Mouse (Mus musculus) embryonic facial prominence, embryonic 12.5 days (tissue): ENCODE measurements around the gene Usp21. TPM values are rescaled to one million over a fixed set of nuclear protein-coding genes. Genes with fewer than 3 reads are reported as not detected.

Experiments
- ATAC-seq: fragments of 200-750 bp; cut with Nextera tagmentation; 2 replicates; pipeline ENCODE4 v1.8.0; 2017; ENCODE audit not compliant: insufficient number of reproducible peaks, insufficient read depth, low FRiP score, low TSS enrichment
- H3K27ac ChIP-seq: fragments of 300-500 bp; sonication (generic); 2 replicates; pipeline ENCODE4 v1.5.1; 2016; ENCODE audit warnings: mild to moderate bottlenecking
- H3K27me3 ChIP-seq: fragments of 300-500 bp; sonication (generic); 2 replicates; pipeline ENCODE4 v1.6.1; 2016; ENCODE audit warnings: mild to moderate bottlenecking, moderate library complexity
- H3K36me3 ChIP-seq: fragments of 300-500 bp; sonication (generic); 2 replicates; pipeline ENCODE4 v1.6.1; 2016; ENCODE audit warnings: mild to moderate bottlenecking
- H3K4me1 ChIP-seq: fragments of 300-500 bp; sonication (generic); 2 replicates; pipeline ENCODE4 v1.6.1; 2016
- H3K4me2 ChIP-seq: fragments of 300-500 bp; sonication (generic); replicated peaks from 2 replicates; pipeline ENCODE4 v1.6.1; 2016; ENCODE audit warnings: mild to moderate bottlenecking, moderate library complexity
- H3K4me3 ChIP-seq: fragments of 300-500 bp; sonication (generic); 2 replicates; pipeline ENCODE4 v1.5.1; 2016; ENCODE audit warnings: mild to moderate bottlenecking
- H3K9ac ChIP-seq: fragments of 300-500 bp; sonication (generic); 2 replicates; pipeline ENCODE4 v1.6.1; 2016; ENCODE audit warnings: mild to moderate bottlenecking, moderate library complexity
- H3K9me3 ChIP-seq: fragments of 300-500 bp; sonication (generic); 2 replicates; pipeline ENCODE4 v1.6.1; 2016; ENCODE audit warnings: mild to moderate bottlenecking, moderate library complexity
- WGBS: fragments of 180-500 bp; shearing (Covaris S2); methylation state at CpG from one replicate; pipeline ENCODE4 v1.1.7; 2016; 5-methylcytosine and 5-hydroxymethylcytosine counted together
- polyA plus RNA-seq: library from polyadenylated mRNA; unstranded; fragments of >200 nt; fragmentation: Nextera tagmentation; extraction: Ambion mirVana; gene quantifications from 2 replicates; pipeline ENCODE4 v1.2.1, GENCODE M21; 2016

Usp21 gene
- polyA plus RNA-seq, 1 experiment from 2014 or later = 135 TPM

DNA sequence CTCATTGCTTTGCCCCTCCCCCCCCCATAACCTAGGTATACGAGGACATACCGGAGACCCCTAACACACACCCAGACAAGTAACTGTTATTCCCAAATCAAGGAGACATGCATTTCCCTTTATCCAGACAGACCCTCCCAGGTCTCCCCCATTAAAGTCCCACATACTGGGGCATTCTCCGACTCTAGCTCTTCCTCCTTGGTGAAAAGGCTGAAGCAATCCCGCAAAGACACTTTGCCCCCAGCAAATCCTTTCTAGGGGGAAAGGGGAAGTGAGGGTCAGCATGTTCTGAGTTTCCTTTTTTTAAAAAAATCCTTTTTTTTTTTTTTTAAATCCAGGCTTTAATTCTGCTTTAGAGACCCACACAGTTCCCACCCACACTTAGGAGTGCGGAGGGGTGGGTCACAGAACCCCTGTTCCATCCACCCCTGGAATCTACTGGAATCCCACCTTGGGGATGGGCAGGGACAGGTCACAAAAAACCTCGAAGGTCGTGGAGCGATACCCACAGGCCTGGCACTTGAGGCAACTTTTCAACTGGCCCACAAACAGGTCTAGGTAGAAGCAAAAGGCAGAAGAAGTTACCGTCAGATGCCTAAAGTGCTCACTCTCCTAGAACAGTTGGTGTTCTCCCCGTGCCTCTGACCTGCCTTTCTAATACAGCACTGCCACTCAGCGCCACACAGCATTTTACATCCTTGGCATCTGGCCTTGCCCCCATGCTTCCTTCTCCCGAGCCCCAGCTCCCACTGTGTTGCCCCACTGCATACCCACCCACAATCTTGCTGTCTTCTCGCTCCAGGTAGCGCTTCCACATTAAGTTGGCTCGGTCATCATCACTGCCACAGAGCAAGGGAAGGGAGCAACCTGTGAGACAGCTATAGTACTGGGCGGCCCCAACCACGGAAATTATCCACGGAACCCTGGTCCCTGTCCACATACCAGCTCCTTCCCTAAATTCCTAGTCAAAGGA lies 4.3 kb downstream of the Usp21 start:
- H3K9me3 ChIP-seq = no peaks in the 10 kb centered on the region
- peaks cover 51% of the 10 kb centered on the region for H3K36me3 ChIP-seq
- H3K4me3 ChIP-seq = no peak overlapping the region
- no peak overlapping the region for H3K9ac ChIP-seq
- no peak for ATAC-seq
- H3K4me1 ChIP-seq = peaks cover 34% of the 10 kb centered on the region
- no peaks in the 10 kb centered on the region for H3K27me3 ChIP-seq
- WGBS = 91% methylated on average over 18 of the region's 18 CpGs
- H3K4me2 ChIP-seq = no peak overlapping the region
- H3K27ac ChIP-seq = no peak overlapping the region

DNA sequence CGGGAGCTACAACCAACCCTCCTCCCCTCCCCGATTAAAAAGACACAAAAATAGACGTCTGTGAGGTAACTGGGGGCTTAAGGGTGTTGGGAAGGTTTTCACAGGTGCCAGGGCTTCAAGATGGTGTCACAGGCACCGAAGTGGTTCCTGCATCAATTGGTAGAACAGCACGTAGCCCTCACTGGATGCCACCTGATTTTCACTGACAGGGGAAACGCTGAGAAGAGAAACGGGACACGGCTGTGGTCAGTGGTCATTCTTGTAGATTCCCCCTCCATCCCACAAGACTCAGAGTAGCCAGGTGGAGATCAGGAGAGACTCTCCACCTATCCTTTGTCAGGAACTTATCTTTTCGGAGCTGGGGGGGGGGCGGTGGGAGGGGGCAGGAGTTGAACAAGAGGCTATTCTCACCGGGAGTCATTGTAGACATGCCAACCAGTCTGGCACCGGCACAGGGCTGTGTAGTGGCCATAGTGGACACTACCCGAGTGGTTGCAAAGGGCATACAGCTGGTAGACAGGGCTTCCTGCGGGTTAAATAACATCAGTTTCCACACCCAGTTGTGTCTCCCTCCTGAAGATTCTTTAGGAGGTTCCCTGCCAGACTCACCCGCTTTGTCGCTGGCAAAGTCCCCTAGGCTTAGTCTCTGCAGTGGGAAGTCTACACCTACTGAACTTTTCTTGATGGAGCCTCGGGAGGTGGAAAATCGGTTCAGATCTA lies 5.5 kb downstream of the Usp21 start:
- no peak overlapping the region for H3K9ac ChIP-seq

DNA sequence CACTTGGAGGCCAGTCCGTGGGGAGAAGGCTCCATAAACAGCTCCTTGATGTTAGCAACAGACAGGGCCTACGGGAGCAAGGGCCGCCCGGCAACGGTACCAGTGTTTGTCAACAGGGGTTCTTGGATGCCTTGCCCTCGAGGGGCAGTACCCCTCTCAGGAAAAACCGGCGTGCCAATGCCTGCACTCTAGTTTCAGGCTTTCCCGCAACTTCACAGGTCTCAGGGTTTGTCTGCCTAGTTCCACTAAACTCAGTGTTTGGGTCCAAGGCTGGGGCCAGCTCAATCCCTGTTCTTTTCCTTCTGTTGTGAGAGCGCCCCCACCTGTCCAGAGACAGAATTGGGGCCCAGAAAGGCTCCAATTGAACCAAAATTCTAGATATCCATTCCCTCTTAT lies 6.3 kb downstream of the Usp21 start:
- Histone ChIP-seq H3K27ac (peak overlapping the region; percentile 83), H3K4me2 (peak overlapping the region; percentile 64), H3K9ac (peak overlapping the region; percentile 46), H3K27me3 (no peaks in the 10 kb centered on the region), H3K9me3 (no peaks in the 10 kb centered on the region), H3K36me3 (peaks cover 66% of the 10 kb centered on the region), H3K4me3 (peak overlapping the region; percentile 69), H3K4me1 (peaks cover 22% of the 10 kb centered on the region; the same call in 1 of the 2 replicates)
- ATAC-seq = peak; percentile 42
- WGBS = 0% methylated on average over 10 of the region's 10 CpGs

More for the DNA sequence above, 5.5 kb downstream of the Usp21 start:
- Histone ChIP-seq H3K36me3 (peaks cover 61% of the 10 kb centered on the region), H3K4me1 (peaks cover 28% of the 10 kb centered on the region), H3K27ac (peak overlapping the region; percentile 83; the same call in 1 of the 2 replicates), H3K9me3 (no peaks in the 10 kb centered on the region), H3K27me3 (no peaks in the 10 kb centered on the region), H3K4me3 (no peak overlapping the region), H3K4me2 (peak overlapping the region; percentile 64; the same call in 1 of the 2 replicates)
- ATAC-seq = no peak
- 79% methylated on average over 18 of the region's 18 CpGs for WGBS

DNA sequence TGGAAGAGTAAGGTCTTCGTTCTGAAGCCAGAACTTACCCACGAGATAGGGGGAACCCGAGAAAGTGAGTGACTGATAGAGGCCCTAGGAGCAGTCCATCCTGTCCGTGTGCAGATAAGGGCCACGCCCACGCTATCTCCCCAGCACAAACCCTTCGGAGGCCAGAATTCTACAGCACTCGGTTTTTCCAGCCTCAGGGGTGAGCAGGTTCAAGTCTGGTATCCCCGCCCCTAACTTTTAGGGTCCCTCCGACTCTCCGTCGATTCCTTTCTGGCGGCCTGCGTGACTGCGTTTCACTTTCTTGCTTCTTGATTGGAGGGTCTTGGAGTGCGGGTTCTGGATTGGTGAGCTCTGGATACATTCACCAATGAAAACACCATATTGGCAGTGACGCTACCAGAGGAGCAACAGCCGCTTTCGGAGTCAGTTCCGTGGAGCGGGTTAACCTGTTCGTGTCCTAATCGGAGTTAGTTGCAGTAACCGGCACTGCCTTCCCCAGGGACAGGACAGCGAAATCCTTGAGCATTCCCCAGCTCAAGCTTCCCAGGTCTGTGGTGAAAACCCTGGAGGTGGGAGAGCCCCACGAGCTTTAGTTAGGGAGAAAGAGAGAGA lies 6.8 kb downstream of the Usp21 start, which contains the start of gene Ppox:
TSS of gene Ppox (minus strand) at position 271 of the 612 bp plus-strand sequence.
- peak; percentile 97 for ATAC-seq
- peak within 1 kb of the TSS; percentile 90 for H3K4me2 ChIP-seq
- peak within 1 kb of the TSS; percentile 79 for H3K9ac ChIP-seq
- no peaks in the 10 kb centered on the region for H3K9me3 ChIP-seq
- 0% methylated on average over 26 of the region's 26 CpGs for WGBS
- peak within 1 kb of the TSS; percentile 83 for H3K27ac ChIP-seq
- peak within 1 kb of the TSS; percentile 69 for H3K4me3 ChIP-seq
- H3K36me3 ChIP-seq = peaks cover 66% of the 10 kb centered on the region
- no peaks in the 10 kb centered on the region for H3K27me3 ChIP-seq
- peaks cover 22% of the 10 kb centered on the region; the same call in 1 of the 2 replicates for H3K4me1 ChIP-seq

DNA sequence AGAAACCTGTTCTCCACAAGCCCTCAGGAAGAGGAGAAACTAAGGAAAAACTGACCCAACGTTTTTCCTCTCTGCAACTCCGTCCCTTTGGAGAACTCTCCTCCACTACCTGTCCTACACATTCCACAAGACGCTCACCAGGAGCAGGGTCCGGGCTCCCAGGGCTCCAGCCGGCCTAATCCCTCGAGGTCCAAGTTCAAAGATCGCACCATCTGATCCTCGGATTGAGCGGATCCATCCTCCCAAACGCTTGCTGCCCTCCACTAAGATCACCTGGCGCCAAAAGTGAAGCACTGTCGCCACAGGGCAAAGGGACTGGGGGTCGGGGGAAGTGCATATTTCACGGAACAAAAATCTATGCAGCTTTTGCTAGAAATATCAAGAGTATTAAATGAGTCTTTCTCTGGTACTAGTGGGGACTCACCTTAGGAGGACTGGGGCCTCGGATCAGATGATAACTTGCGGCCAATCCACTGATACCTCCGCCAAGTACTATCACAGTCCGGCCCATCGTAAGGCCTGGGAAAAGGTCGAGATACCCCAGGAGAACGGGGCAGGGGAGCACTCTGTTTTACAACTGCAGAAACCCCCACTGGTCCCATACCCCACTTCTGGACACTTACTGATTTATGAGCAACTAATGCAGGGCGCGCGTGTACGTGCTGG lies 7.4 kb downstream of the Usp21 start:
- 0 out of 2 replicates have a peak overlapping the region, but pooled peaks have one; percentile 17 for H3K27ac ChIP-seq
- H3K9ac ChIP-seq = peak overlapping the region; percentile 79
- H3K4me1 ChIP-seq = peaks cover 18% of the 10 kb centered on the region; the same call in 1 of the 2 replicates
- ATAC-seq = peak; percentile 28; the same call in 1 of the 2 replicates
- WGBS = 2% methylated on average over 25 of the region's 25 CpGs
- H3K27me3 ChIP-seq = no peaks in the 10 kb centered on the region
- H3K4me3 ChIP-seq = peak overlapping the region; percentile 69
- peaks cover 66% of the 10 kb centered on the region for H3K36me3 ChIP-seq
- peak overlapping the region; percentile 90 for H3K4me2 ChIP-seq
- H3K9me3 ChIP-seq = no peaks in the 10 kb centered on the region

DNA sequence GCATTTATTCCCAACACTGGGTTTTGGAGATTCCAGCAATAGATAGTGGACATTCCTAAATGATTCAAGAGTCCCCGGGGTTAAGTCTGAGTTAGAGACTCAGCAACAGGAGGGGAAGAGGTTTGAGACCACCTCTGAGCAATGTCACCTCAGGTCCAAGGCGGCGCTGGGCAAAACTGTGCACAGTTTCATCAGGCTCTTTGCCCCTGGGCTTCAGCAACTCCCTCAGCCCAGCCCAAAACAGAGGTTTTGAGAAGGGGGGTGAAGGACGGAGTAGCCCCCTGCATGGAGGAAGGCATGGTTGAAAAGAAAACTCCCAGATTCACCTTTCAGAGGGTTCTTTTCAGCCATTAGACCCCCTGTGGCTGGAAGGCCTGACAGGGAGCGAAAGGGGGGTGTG lies 8.1 kb downstream of the Usp21 start:
- ATAC-seq = no peak
- Histone ChIP-seq H3K4me3 (peak overlapping the region; percentile 69), H3K9ac (peak overlapping the region; percentile 79; the same call in 1 of the 2 replicates), H3K27me3 (no peaks in the 10 kb centered on the region), H3K4me1 (peaks cover 16% of the 10 kb centered on the region; the same call in 1 of the 2 replicates), H3K4me2 (peak overlapping the region; percentile 90), H3K27ac (no peak overlapping the region), H3K36me3 (peaks cover 66% of the 10 kb centered on the region), H3K9me3 (no peaks in the 10 kb centered on the region)
- WGBS = 58% methylated on average over 5 of the region's 5 CpGs

DNA sequence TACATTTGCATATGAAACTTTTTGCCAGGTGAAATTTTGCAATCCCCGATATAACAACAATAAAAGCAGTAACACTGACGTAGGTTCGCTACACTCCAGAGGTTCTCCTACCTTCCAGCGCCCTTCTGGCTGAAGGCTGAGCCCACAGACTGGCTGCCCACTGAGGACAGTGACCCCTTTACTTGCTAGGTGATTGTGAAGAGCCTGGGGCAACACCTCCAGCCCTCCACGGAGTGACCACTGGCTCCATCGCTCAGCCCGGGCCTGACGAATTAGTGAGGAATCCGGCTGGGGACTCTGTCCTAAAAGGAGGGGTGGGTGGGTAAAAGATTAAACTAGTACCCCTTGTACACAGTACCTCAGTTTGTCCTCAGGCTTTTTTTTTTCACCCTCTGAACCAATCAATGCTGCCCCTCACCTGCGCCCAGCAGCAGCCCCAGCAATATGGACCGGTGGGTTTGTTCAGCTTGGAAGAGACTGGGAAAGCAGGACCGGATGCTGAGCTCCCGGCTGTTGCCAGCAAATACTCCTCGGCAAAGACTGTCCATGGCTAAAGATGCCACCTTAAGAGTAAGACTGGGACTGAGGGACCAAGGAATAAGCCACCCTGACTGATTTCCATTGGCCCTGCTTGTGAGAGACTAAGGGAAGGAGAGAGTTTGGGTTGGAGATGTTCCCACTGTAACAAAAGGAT lies 8.6 kb downstream of the Usp21 start:
- peak overlapping the region; percentile 69; the same call in 1 of the 2 replicates for H3K4me3 ChIP-seq
- WGBS = 81% methylated on average over 14 of the region's 14 CpGs

DNA sequence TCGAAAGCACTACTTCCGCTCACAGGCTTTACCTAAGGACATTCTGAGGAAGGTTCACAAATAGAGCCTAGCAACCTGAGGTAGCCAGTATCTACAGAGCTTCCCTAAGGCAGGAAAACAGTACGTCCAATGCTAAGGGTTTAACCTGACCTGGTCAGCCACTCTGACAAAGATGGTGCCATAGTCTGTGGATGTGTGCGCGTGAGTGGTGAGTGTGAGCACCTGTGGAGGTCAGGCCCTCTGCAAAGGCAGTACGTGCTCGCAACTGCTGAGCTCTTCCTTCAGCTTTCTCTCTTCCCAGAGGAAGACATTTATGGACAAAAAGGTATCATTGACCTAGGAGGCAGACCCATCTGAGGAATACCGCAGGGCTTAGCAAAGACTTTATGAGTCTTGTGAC lies 9.4 kb downstream of the Usp21 start:
- WGBS = 94% methylated on average over 8 of the region's 8 CpGs
- Histone ChIP-seq H3K36me3 (peaks cover 69% of the 10 kb centered on the region), H3K9me3 (no peaks in the 10 kb centered on the region), H3K4me1 (peaks cover 16% of the 10 kb centered on the region; the same call in 1 of the 2 replicates), H3K4me2 (no peak overlapping the region), H3K27me3 (no peaks in the 10 kb centered on the region), H3K4me3 (no peak overlapping the region), H3K27ac (no peak overlapping the region), H3K9ac (no peak overlapping the region)
- ATAC-seq = no peak

More for the DNA sequence above, 8.6 kb downstream of the Usp21 start:
- no peak for ATAC-seq
- H3K27ac ChIP-seq = no peak overlapping the region
- no peaks in the 10 kb centered on the region for H3K27me3 ChIP-seq
- peaks cover 16% of the 10 kb centered on the region; the same call in 1 of the 2 replicates for H3K4me1 ChIP-seq
- H3K36me3 ChIP-seq = peaks cover 68% of the 10 kb centered on the region
- no peak overlapping the region for H3K9ac ChIP-seq
- H3K9me3 ChIP-seq = no peaks in the 10 kb centered on the region
- no peak overlapping the region for H3K4me2 ChIP-seq

DNA sequence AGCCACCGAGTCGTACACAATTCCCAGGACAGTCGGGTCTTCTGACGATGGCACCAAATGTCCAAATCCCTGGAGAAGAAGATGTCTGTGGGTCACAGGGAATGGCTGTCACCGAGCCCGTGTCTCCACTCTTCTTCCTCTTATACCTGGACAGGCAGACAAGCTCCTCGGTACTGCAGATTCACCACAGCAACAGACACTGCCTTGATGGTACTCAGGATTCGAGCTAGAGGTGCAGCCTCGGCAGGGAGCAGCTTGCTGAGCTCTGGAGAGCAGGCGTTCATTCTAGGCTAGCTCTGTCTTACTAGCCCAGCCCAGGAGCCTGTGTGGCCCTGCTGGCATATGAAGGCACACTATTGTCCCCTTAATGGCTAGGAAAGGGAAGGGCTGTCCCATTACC lies 10.1 kb downstream of the Usp21 start:
- H3K9ac ChIP-seq = no peak overlapping the region
- no peak overlapping the region for H3K4me2 ChIP-seq
- H3K27me3 ChIP-seq = no peaks in the 10 kb centered on the region
- H3K36me3 ChIP-seq = peaks cover 68% of the 10 kb centered on the region
- peaks cover 16% of the 10 kb centered on the region; the same call in 1 of the 2 replicates for H3K4me1 ChIP-seq
- H3K9me3 ChIP-seq = no peaks in the 10 kb centered on the region
- H3K27ac ChIP-seq = no peak overlapping the region
- ATAC-seq = no peak
- 84% methylated on average over 10 of the region's 10 CpGs for WGBS
- H3K4me3 ChIP-seq = no peak overlapping the region

DNA sequence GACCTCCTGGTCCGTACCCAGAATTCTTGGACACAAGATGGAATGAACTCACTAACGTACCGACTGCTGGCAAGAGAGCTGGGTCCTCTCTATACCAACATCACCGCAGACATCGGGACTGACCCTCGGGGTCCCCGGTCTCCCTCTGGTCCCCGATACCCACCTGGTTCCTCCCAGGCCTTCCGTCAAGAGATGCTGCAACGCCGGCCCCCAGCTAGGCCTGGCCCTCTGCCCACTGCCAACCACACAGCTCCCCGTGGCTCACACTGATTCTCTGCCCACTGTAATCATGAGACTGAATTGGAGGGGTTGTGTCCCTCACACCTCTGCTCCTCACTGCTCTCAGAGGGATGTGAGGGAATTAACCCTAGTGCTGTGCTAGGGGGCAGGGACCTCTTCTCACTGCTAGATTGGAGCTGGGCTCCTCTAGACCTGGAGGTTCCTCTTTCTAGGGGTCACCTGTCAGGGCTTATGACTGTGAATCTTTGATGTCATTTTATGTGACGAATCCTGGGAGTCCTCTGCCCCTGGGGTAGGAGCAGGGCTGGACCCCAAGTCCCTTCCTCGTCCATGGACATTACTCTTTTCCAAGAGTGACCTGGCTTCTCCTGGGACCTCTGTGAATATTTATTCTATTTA lies 11.6 kb downstream of the Usp21 start:
- Histone ChIP-seq H3K9me3 (no peaks in the 10 kb centered on the region), H3K4me3 (no peak overlapping the region), H3K36me3 (peaks cover 71% of the 10 kb centered on the region), H3K4me1 (peaks cover 17% of the 10 kb centered on the region; the same call in 1 of the 2 replicates), H3K27ac (no peak overlapping the region), H3K27me3 (no peaks in the 10 kb centered on the region), H3K9ac (no peak overlapping the region), H3K4me2 (no peak overlapping the region)
- WGBS = 93% methylated on average over 14 of the region's 14 CpGs
- ATAC-seq = no peak
